Mouse (Mus musculus) kidney, adult 9 months (tissue): Measurements from ENCODE around the gene Hist1h1d.
"Not testable (repeated sequence)": the region's sequence is repeated elsewhere in the genome, so short reads cannot be mapped to it uniquely, and the experiment has no call there.

Experiments
- DNase-seq: peaks from one replicate; pipeline ENCODE4 v3.0.0; 2022

The Hist1h1d gene

DNA sequence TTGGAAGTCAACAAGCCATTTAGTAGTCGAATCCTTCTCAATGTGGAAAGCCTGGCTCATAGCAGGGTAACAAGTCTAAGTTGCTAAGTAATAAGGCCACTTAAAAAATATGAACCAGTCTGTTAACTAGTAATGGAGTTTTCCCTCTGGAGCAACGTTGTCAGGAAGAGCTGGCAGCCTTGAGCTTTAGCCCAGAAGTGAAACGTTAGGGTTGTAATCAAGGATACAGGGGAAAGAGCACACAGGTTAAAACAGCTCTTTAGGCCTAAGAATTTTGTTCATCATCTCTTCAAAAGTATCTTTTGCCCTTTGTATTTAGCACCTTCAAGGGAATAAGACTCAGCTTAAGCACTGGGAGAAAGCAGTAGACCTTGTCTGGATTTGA lies 2.3 kb upstream of the Hist1h1d start:
- DNase-seq: no peak

DNA sequence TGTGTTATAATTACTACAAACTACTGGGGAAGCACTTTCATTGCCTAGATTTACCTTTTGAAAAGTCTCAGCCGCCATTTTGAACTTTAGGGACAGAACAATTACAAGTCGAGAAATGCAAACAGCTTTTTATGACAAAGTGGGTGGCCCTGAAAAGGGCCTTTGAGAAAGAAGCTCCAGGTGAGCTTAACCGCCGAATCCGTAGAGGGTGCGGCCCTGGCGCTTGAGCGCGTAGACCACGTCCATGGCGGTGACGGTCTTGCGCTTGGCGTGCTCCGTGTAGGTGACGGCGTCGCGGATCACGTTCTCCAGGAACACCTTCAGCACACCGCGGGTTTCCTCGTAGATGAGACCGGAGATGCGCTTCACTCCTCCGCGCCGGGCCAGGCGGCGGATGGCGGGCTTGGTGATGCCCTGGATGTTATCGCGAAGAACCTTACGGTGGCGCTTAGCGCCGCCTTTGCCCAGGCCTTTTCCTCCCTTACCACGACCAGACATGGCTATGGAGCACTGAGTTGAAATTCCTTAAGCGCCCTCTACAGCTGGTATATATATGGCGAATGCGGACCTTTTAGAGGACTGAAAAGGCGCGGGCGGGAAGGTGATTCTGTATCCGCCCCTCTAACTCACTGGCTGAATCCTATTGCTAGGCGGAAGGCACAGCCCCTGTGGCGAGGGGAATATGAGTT lies 1.8 kb upstream of the Hist1h1d start, which contains the start of gene Hist1h4f:
Gene Hist1h4f (minus strand): TSS at position 503 of the 689 bp plus-strand sequence.
- peak; percentile 80 for DNase-seq

DNA sequence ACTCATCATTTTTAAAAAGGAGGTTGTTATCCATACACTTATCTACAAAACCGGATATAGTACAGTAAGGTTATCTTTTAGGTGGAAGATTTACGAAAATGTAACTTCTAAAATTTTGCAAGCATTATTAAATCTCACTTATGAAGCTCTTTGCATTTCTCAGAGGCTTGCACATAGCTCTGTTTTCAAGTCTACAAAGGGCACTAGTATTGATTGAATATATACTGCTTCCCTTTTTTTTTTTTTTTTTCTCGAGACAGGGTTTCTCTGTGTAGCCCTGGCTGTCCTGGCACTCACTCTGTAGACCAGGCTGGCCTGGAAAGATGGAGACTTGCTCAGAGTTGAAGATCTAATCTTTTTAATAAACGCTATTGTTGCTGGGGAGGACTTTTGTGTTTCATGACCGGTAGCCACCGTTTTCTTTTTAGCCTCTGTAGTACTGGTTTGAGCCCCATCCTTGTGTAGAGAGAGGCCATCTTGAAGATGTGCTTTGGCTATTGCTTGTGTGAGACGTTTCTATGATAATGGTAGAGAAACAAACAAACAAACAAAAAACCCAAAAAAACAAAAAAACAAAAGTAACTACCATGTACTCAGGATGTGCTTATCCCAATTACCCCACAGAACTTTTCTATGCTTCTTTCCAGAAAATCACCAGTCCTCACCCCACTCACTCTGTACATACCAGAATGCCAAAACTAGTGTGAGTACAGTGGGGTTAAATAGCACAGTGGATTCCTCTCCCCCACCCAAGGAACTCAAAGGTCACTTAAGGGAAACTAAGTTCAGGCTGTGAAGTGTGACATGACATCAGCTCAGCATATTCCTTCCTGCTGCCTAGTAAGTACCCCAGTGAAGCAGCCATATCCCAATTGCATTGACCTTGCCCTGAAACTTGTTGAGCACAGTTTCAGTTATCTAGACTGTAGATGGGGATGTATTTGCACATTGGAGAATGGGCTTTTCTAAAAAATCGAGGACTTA lies 839 bp upstream of the Hist1h1d start:
- DNase-seq: no peak

DNA sequence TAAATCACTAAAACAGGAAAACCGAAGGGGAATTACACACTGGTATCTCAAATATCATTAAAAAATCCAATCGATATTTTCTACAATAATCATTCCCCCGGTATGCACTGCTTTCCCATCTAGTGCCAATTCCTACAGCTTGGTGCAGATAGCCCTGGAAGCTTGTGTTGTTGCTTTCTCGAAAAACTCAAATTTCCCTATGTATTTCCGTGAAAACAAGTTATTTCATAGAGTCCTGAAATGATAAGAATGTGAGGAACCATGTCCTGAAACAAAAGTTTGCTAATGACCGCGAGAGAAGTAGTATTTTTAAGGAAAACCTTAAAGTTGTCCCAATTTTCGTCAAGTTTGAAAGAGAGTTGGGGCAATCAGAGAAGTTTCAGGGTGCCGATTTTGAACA lies 1.3 kb downstream of the Hist1h1d start:
- DNase-seq: no peak

DNA sequence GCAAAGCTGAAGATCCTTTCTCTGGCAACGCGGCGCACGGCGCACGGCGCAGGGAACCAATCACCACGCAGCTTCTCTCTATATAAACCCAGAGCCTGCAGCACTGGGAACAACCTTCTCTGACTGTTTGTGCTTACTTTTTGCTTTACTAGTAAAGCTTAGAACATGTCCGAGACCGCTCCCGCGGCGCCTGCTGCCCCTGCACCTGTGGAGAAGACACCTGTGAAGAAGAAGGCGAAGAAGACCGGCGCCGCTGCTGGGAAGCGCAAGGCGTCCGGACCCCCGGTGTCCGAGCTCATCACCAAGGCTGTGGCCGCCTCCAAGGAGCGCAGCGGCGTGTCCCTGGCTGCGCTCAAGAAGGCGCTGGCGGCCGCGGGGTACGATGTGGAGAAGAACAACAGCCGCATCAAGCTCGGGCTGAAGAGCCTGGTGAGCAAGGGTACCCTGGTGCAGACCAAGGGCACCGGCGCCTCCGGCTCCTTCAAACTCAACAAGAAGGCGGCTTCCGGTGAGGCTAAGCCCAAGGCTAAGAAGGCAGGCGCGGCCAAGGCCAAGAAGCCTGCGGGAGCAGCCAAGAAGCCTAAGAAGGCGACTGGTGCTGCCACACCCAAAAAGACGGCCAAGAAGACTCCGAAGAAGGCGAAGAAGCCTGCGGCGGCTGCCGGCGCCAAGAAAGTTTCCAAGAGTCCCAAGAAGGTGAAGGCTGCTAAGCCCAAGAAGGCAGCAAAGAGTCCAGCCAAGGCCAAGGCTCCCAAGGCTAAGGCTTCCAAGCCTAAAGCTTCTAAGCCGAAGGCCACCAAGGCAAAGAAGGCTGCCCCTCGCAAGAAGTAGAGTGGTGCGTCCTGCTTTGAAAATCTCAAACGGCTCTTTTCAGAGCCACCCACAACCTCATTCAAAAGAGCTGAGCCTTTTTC lies 2.1 kb downstream of the Hist1h1d start:
- no peak for DNase-seq

DNA sequence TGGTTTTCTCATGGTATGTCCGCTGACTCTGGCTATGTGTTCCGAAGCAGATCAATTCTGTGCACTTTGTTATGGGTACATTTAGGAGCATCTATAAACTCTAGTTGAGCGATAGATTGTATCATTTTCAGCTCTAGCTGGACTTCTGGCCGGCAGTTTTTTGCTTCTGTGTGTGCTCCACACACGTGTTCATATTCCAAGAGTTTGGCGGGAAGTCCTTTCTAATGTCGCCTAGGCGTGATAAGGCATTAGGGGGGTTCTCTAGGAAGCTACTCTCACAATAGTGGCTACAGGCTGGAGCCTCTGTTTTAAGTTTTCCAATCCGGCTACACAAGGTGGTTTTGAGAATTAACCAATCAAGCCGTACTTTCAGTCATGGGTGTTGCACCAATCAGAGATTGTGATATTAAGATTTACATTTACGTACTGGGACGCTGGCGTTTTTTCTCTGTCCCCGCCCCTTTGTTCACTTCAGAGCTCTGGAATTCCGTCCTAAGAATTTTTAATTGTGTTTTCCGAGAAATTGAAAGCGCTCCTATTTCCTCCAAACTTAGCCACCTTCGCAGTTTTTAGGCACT lies 2.9 kb downstream of the Hist1h1d start:
- DNase-seq: peak; percentile 79

DNA sequence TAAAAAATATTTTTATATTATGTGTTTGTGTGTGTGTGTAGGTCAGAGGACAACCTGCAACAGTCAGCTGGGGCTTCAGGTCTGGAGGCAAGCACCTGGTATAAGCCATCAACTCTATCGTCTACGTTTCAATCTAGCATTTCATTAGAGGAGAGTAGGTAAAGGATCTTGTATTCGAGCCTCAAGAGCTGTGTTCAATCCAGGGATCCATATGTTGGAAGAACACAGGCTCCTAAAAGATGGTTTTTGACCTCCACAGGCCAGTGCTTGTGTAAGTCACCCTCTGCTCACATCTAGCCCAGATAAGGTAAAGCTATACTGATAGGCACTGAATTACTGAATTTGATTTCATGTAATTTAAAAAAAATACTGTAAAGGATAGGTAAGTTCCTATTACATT lies 3.8 kb downstream of the Hist1h1d start:
- no peak for DNase-seq

DNA sequence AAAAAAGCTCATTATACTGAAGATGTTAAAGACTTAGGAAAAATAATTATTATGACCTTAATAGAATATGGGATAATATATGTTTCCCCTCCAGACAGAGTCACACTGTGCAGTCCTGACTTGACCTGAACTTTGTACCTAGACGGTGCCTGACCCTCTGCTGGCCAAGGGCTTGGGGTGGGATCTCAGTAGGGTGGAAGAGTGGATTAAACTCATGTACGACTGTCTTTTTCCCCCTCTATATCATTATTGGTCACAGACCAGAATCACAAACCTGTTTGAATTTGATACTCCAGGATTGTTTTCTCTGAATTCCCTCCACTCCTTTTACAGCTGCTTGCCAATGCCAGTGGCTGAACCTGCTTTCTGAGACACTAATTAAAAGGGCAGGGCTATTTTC lies 7.6 kb downstream of the Hist1h1d start:
- not testable (repeated sequence) for DNase-seq

DNA sequence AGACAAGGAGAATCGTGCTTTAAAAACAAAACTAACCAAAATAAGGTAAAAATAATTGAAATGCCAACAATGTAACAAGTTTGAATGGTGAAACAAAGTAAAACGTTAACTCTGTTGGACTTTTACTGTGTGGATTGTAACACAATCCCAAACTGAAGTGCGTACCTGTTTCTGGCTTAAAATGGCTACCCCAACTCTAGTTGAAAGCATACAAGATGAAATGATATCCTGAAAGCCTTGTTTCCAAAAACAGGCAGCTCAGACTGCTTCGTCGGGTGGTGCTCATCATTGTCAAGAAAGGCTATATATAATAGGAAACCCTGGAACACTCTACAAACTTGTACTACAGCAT lies 8.4 kb downstream of the Hist1h1d start:
- DNase-seq: not testable (repeated sequence)

DNA sequence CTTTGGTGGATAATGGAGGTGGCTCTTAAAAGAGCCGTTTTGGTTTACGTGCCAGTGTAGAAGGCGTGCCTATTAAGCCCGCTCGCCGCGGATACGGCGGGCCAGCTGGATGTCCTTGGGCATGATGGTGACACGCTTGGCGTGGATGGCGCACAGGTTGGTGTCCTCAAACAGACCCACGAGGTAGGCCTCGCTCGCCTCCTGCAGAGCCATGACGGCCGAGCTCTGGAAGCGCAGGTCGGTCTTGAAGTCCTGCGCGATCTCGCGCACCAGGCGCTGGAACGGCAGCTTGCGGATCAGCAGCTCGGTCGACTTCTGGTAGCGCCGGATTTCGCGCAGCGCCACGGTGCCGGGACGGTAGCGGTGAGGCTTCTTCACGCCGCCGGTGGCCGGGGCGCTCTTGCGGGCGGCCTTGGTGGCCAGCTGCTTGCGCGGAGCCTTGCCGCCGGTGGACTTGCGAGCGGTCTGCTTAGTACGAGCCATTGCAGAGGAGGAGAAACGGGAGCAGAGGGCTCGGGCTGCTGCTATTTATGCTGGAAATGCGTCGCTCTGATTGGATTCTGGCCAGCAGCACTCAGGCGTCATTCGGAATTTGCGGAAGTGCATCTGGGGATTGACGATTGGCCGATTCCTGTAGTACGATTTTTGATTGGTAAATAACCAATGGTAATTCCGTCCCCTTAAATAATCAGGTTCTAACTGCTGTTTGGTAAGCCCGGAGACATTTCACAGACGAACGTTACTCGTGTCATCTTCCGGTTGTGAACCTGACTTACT lies 9.0 kb downstream of the Hist1h1d start, which contains the start of gene Hist1h3e:
Gene Hist1h3e (minus strand): TSS at position 487 of the 777 bp plus-strand sequence.
- DNase-seq: peak; percentile 92

DNA sequence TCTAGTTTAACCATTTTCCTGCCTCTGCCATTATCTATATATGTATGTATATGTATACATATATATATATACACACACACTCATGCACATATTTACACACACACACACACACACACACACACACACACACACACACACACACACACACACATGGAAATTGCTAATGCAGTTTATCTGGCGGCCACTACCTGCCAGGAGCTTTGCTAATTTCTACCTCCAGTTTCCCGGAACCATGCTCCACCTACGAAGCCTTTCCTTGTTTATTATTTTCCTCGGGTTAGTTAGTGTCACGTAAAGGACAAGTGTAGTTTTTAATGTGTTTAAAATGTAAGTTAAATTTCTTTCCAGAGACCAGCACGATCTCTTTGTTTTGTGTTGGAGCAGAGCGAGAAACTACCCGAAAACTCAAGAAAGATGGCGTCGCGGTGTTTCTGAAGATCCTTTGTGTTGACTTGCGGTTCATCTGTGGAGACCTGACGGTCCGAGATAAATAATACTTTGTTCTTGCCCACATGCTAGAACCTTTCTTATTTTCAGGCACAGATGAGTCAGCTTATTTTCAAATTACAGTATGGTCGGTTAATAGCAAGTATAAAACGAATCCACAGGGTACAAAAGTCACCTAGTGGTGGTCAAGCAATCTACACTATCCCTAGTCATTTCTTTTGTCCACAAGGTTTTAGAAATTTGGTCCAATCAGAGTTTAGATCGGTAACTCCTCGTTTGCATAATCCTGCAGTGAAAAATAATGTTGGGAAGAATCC lies 9.8 kb downstream of the Hist1h1d start:
- no peak for DNase-seq

DNA sequence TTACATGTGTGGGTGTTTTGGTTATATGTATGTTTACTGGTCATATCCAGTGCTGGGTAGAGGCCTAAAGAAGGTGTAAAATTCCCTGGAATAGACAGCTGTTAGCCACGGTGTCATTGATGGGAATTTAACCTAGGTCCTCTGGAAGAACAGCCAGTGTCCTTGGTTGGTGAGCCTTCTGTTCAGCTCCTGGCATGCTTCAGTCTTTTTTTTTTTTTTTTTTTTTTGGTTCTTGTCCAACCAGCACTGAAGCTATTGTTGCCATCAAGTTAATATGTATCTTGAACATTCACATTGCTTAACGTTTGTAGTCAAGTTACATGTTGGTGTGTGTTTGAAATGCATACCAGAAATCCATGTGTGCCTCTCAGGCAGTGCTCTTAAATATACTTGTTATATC lies 11.4 kb downstream of the Hist1h1d start:
- DNase-seq: no peak

DNA sequence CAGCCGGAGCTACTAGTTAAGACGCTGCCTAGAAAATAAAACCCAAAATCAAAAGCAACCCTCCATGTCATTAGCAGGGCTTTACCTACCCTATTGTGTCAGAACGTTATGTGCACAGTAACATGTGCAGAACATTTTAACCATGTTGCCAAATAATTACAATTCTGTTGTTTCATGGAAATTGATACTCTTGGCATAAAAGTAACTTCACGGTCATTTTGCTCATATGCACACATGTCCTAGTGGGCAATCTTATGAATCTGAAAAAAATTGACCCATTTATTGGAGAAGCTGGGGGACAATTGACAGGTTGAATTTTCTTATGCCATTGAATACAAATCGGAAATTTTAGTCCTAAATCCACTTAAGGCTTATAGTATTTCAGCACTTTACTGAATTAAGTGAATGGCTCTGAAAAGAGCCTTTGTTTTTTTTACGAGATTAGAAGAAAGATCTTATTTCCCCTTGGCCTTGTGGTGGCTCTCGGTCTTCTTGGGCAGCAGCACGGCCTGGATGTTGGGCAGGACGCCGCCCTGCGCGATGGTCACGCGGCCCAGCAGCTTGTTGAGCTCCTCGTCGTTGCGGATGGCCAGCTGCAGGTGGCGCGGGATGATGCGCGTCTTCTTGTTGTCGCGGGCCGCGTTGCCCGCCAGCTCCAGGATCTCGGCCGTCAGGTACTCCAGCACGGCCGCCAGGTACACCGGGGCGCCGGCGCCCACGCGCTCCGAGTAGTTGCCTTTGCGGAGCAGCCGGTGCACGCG lies 17.4 kb downstream of the Hist1h1d start:
- not testable (repeated sequence) for DNase-seq

DNA sequence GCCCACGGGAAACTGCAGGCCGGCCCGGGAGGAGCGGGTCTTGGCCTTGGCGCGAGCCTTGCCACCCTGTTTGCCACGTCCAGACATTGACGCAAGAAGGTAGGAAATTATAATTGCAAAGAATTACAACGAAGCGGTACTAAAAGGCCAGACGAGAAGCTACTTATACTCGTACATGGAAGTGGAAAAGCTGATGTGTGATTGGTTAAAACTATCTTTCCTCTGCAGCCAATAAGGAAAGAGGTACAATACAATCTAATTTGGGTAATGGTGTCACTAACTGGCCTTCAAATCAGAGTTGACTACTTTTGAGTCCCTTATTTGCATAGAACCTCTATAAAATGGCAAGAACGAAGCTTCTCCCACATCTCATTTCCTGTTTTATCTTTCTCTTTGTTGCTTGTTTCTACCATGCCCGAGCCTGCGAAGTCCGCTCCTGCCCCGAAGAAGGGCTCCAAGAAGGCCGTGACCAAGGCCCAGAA lies 18.0 kb downstream of the Hist1h1d start, which contains the start of the genes Hist1h2ae and Hist1h2bg:
Gene Hist1h2ae (minus strand): TSS at position 199 of the 482 bp plus-strand sequence.
Gene Hist1h2bg (plus strand): TSS at position 375 of the 482 bp plus-strand sequence.
- DNase-seq: peak; percentile 74

DNA sequence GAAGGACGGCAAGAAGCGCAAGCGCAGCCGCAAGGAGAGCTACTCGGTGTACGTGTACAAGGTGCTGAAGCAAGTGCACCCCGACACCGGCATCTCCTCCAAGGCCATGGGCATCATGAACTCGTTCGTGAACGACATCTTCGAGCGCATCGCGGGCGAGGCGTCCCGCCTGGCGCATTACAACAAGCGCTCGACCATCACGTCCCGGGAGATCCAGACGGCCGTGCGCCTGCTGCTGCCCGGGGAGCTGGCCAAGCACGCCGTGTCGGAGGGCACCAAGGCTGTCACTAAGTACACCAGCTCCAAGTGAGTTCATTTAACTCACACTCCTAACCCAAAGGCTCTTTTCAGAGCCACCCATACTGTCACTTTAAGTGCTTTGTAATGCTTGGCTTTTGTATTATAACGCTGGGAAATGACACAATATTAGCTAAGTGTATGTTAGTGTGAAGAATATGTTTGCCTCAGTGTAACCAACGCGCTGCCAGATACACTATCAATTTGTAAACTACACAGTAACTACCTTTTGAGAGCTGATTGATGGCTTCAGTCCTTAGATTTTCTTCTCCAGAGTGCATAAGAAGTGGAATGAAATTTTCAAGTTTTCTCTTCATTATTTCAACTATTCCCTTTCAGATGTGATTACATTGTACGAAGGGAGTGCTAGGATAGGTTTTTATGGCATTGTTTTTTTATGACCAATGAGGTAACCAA lies 18.6 kb downstream of the Hist1h1d start:
- DNase-seq: not testable (repeated sequence)

DNA sequence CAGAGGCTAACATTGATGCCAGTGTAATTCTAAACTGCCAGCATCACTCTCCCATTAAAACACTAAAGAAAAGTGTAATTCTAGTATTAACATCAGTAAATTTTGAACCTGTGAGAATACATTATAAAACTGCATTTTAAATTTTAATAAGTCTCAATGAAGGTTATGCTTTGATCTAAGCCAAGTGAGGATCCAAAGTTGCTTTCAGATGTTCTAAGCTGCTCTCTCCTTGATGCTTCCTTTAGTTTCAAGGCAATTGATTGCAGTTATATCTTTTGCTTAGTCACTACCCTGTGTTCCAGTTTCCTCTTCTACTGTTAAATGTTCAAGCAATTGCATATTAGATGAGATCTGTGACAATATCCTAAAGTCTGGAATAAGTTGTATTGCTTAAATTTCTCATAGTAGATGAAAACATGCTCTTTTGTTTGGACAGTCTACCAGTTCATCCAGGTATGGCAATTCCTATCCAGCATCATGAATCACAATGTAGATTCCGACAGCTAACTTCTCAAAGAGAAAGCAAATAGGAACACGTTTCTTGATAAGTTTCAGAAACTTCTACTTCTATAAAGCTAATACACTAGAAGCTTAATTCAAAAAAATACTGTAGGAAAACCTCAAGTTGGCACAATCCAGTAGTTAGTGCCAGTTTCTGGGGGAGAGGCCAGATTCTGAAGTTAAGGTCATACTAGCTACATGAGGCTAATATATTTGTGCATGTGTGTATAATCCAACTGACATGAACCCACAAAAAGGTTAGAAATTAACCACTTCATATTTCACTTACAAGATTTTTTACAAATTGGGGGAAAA lies 19.4 kb downstream of the Hist1h1d start:
- DNase-seq: no peak

DNA sequence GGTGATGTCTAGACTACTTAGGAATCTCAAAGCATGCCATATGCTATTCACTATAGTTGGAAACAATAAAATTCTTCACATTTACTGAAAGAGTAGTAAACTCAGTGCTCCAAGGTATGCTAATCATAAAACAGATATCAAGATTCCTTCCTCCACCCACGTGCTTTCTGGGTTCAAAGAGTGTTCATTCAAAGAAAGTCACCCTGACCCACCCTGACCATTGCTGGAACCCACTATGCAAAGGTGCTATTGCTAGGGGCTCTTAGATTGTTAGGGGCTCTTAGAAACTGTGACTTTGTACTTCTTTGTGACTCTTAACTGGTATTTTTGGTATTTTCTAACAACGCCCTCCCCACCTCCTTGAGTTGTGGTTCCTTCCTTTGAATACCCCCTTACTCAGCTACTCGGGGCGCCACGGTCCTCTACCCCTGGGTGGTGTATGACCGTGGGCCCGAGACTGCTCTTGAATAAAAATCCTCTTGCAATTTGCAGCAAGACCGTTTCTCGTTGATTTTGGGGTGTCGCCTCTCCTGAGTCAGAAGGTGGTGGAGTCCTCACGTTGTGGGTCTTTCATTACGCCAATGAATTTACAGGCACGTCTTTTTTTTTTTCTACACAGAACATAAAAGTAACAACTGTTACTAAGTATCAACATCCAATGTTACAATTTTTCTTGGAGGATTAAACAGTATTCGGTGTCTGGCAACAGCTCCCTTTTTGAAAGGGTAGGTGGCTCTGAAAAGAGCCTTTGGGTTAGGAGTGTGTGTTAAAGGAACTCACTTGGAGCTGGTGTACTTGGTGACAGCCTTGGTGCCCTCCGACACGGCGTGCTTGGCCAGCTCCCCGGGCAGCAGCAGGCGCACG lies 20.2 kb downstream of the Hist1h1d start:
- DNase-seq: not testable (repeated sequence)
